Mouse (Mus musculus): ENCODE data around the gene Csf2rb2. TPM values are rescaled to one million over a fixed set of nuclear protein-coding genes. Genes with fewer than 3 reads are reported as not detected.
"Not testable (repeated sequence)": the region's sequence is repeated elsewhere in the genome, so short reads cannot be mapped to it uniquely, and the experiment has no call there.

Csf2rb2 gene
- total and polyA plus RNA-seq, 2 experiments from 2014 or later: 0.19 to 0.50 TPM

DNA sequence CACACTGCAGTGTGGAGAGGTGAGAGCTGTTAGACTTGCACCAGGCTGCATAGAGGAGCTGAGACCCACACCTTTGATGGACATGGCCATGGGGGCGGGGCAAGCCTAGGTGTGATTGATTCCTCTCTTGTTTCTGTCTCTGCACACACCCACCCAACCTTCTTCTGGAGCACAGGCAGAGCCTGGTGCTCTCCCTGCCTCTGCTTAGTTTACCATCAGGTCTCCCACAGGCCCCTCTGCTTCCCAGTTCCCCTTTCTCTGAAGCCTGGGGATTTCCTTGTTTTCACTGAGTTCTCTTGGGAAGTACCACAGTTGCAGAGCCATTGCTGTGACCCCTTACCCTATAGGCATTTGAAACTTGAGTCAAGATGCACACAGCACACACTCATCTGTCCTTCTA lies 7.0 kb downstream of the Csf2rb2 start:
- 74% methylated on average over 1 of the region's 1 CpGs for WGBS
- Histone ChIP-seq H3K27ac (ENCODE audit: low read depth) (no peak overlapping the region), H3K9me3 (replicated peaks; ENCODE audit: control insufficient read depth, low read length) (no peaks in the 10 kb centered on the region), H3K4me1 (ENCODE audit: control insufficient read depth, insufficient read depth) (no peaks in the 10 kb centered on the region), H3K9ac (replicated peaks; ENCODE audit: low read depth, low read length) (no peak overlapping the region), H3K4me3 (ENCODE audit: low read depth, low read length) (no peak overlapping the region), H3K27me3 (ENCODE audit: control insufficient read depth, insufficient read depth, low read length) (no peaks in the 10 kb centered on the region), H3K36me3 (replicated peaks; ENCODE audit: control insufficient read depth, insufficient read depth, low read length) (no peaks in the 10 kb centered on the region), H3K4me2 (ENCODE audit: low read depth, low read length) (no peak overlapping the region)
- TF ChIP-seq EP300 (IDR thresholded peaks at IDR 0.05; ENCODE audit: low read depth): no peak
- TF ChIP-seq CTCF (IDR thresholded peaks at IDR 0.05; ENCODE audit: low read depth): no peak
- DNase-seq (ENCODE audit: low spot score) (no peak), ATAC-seq (ENCODE audit: insufficient read depth, low read depth) (no peak)

DNA sequence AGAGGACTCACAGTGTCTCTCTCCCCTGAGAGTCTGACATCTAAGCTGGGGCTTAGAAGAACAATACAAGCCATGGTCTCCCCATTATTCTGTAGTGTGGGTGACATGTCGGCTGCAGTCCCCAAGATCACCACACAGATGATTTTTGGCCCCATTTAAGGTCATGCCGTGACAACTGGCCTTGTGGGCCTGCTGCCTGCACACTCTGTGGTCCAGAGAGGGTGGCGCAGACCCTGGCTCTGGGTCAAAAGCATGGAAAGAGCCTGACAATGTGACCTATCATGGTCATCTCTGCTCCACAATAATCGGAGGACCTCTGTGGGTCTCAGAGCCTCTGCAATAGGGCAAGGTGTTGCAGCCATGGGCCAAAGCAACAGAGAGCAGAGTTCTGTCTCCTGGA lies 11.8 kb downstream of the Csf2rb2 start:
- DNase-seq (ENCODE audit: low spot score) (no peak), ATAC-seq (ENCODE audit: insufficient read depth, low read depth) (no peak)
- H3K9ac ChIP-seq (replicated peaks; ENCODE audit: low read depth, low read length): no peak overlapping the region
- 79% methylated on average over 4 of the region's 4 CpGs for WGBS
- no peak overlapping the region for H3K4me2 ChIP-seq (ENCODE audit: low read depth, low read length)
- no peaks in the 10 kb centered on the region for H3K9me3 ChIP-seq (replicated peaks; ENCODE audit: control insufficient read depth, low read length)
- H3K36me3 ChIP-seq (replicated peaks; ENCODE audit: control insufficient read depth, insufficient read depth, low read length): no peaks in the 10 kb centered on the region
- H3K27me3 ChIP-seq (ENCODE audit: control insufficient read depth, insufficient read depth, low read length): no peaks in the 10 kb centered on the region
- peaks cover 5% of the 10 kb centered on the region; the same call in 1 of the 2 replicates for H3K4me1 ChIP-seq (ENCODE audit: control insufficient read depth, insufficient read depth)
- no peak overlapping the region for H3K4me3 ChIP-seq (ENCODE audit: low read depth, low read length)
- H3K27ac ChIP-seq (ENCODE audit: low read depth): peak overlapping the region; percentile 44; the same call in 1 of the 2 replicates
- TF ChIP-seq EP300 (IDR thresholded peaks at IDR 0.05; ENCODE audit: low read depth) (no peak), CTCF (IDR thresholded peaks at IDR 0.05; ENCODE audit: low read depth) (no peak)

- not testable (repeated sequence) for H3K4me2 ChIP-seq (ENCODE audit: low read depth, low read length); H3K4me1 ChIP-seq (ENCODE audit: control insufficient read depth, insufficient read depth); H3K9ac ChIP-seq (replicated peaks; ENCODE audit: low read depth, low read length); H3K27me3 ChIP-seq (ENCODE audit: control insufficient read depth, insufficient read depth, low read length); H3K36me3 ChIP-seq (replicated peaks; ENCODE audit: control insufficient read depth, insufficient read depth, low read length); H3K4me3 ChIP-seq (ENCODE audit: low read depth, low read length); H3K9me3 ChIP-seq (replicated peaks; ENCODE audit: control insufficient read depth, low read length)
- peak; percentile 29 for DNase-seq (ENCODE audit: low spot score)
- peak; percentile 79 for ATAC-seq (ENCODE audit: insufficient read depth, low read depth)
- peak overlapping the region; percentile 75 for H3K27ac ChIP-seq (ENCODE audit: low read depth)
- 11% methylated on average over 2 of the region's 2 CpGs for WGBS
These were observed 12.3 kb downstream of the Csf2rb2 start for GRCm38 (mm10) chr15:78293228-78293627.

GRCm38 (mm10) chr15:78289775-78290174 lies 15.7 kb downstream of the Csf2rb2 start:
- not testable (repeated sequence) for H3K36me3 ChIP-seq (replicated peaks; ENCODE audit: control insufficient read depth, insufficient read depth, low read length); H3K27ac ChIP-seq (ENCODE audit: low read depth); ATAC-seq (ENCODE audit: insufficient read depth, low read depth); H3K4me3 ChIP-seq (ENCODE audit: low read depth, low read length); H3K4me1 ChIP-seq (ENCODE audit: control insufficient read depth, insufficient read depth); H3K4me2 ChIP-seq (ENCODE audit: low read depth, low read length); DNase-seq (ENCODE audit: low spot score); H3K9me3 ChIP-seq (replicated peaks; ENCODE audit: control insufficient read depth, low read length); H3K9ac ChIP-seq (replicated peaks; ENCODE audit: low read depth, low read length); H3K27me3 ChIP-seq (ENCODE audit: control insufficient read depth, insufficient read depth, low read length)
- WGBS: 32% methylated on average over 4 of the region's 5 CpGs

- Histone ChIP-seq H3K4me2 (ENCODE audit: low read depth, low read length) (no peak overlapping the region), H3K9me3 (replicated peaks; ENCODE audit: control insufficient read depth, low read length) (no peaks in the 10 kb centered on the region), H3K4me1 (ENCODE audit: control insufficient read depth, insufficient read depth) (peaks cover 4% of the 10 kb centered on the region; the same call in 1 of the 2 replicates), H3K27ac (ENCODE audit: low read depth) (no peak overlapping the region), H3K9ac (replicated peaks; ENCODE audit: low read depth, low read length) (no peak overlapping the region), H3K4me3 (ENCODE audit: low read depth, low read length) (no peak overlapping the region), H3K36me3 (replicated peaks; ENCODE audit: control insufficient read depth, insufficient read depth, low read length) (no peaks in the 10 kb centered on the region), H3K27me3 (ENCODE audit: control insufficient read depth, insufficient read depth, low read length) (no peaks in the 10 kb centered on the region)
- DNase-seq (ENCODE audit: low spot score) (no peak), ATAC-seq (ENCODE audit: insufficient read depth, low read depth) (no peak)
- 87% methylated on average over 5 of the region's 5 CpGs for WGBS
- no peak for TF ChIP-seq EP300 (IDR thresholded peaks at IDR 0.05; ENCODE audit: low read depth)
- TF ChIP-seq CTCF (IDR thresholded peaks at IDR 0.05; ENCODE audit: low read depth): no peak
These were observed 17.6 kb downstream of the Csf2rb2 start for GRCm38 (mm10) chr15:78287941-78288340.

DNA sequence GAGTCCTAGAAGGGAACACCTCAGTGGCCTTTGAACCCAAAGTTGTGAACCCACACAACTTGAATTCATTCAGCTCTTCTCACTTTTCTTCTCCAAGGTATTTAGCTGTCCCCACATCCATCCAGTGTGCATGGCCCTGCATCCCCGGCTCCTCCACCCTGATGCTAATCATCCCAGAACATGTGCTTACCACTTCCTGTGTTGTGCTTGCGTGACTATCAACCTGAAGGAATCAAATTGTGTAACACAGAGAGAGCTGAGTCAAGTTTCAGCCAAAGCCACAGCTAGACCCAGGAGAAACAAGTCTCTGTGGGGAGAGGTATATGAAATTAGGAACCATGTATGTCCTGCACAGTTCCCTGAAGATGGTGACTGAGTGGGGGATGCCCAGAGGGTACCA lies 27.2 kb downstream of the Csf2rb2 start:
- Histone ChIP-seq H3K4me2 (ENCODE audit: low read depth, low read length) (no peak overlapping the region), H3K4me3 (ENCODE audit: low read depth, low read length) (no peak overlapping the region), H3K27ac (ENCODE audit: low read depth) (no peak overlapping the region), H3K9ac (replicated peaks; ENCODE audit: low read depth, low read length) (no peak overlapping the region), H3K4me1 (ENCODE audit: control insufficient read depth, insufficient read depth) (no peaks in the 10 kb centered on the region), H3K36me3 (replicated peaks; ENCODE audit: control insufficient read depth, insufficient read depth, low read length) (no peaks in the 10 kb centered on the region), H3K9me3 (replicated peaks; ENCODE audit: control insufficient read depth, low read length) (no peaks in the 10 kb centered on the region), H3K27me3 (ENCODE audit: control insufficient read depth, insufficient read depth, low read length) (no peaks in the 10 kb centered on the region)
- DNase-seq (ENCODE audit: low spot score) (no peak), ATAC-seq (ENCODE audit: insufficient read depth, low read depth) (no peak)
- TF ChIP-seq EP300 (IDR thresholded peaks at IDR 0.05; ENCODE audit: low read depth): no peak
- TF ChIP-seq CTCF (IDR thresholded peaks at IDR 0.05; ENCODE audit: low read depth): no peak
- whole genome bisulfite sequencing: 64% methylated on average over 2 of the region's 2 CpGs

Measured in heart, postnatal 0 days (tissue).